Mouse (Mus musculus) CH12.LX (cell line): ENCODE results near the gene Arl2bp. TPM values are rescaled to one million over a fixed set of nuclear protein-coding genes. Genes with fewer than 3 reads are reported as not detected.

ENCODE experiments used
- DNase-seq: peaks from one replicate; pipeline ENCODE4 v3.0.0-alpha.2; 2013; ENCODE audit errors: extremely low read depth
- H3K27ac ChIP-seq: 2 replicates; pipeline ENCODE4 v1.5.1; 2012; ENCODE audit warnings: low read depth, mild to moderate bottlenecking, control low read depth, moderate library complexity; ENCODE audit not compliant: insufficient read depth
- H3K27me3 ChIP-seq: replicated peaks from 2 replicates; pipeline ENCODE3; 2012; ENCODE audit warnings: inconsistent platforms
- H3K36me3 ChIP-seq, 2 experiments: replicated peaks in 1 of 2; 2 replicates each; pipeline versions ENCODE3 to v1.6.1; 2012; ENCODE audit warnings: inconsistent platforms in 1 of 2, low read length in 1 of 2, mild to moderate bottlenecking in 1 of 2, mixed read lengths in 1 of 2, moderate library complexity in 1 of 2; ENCODE audit not compliant: control insufficient read depth in 1 of 2, insufficient read depth in 1 of 2
- H3K4me1 ChIP-seq, 2 experiments: 2 replicates each; pipeline ENCODE4 v1.6.1; 2012; ENCODE audit warnings: inconsistent platforms in 1 of 2, moderate library complexity in 1 of 2; ENCODE audit not compliant: insufficient read depth in 2 of 2, control insufficient read depth in 1 of 2
- H3K4me2 ChIP-seq: 2 replicates; pipeline ENCODE4 v1.6.1; 2012; ENCODE audit warnings: low read depth, mild to moderate bottlenecking, control low read depth; ENCODE audit not compliant: poor library complexity, insufficient read depth, severe bottlenecking
- H3K4me3 ChIP-seq, 3 experiments: fragments of 150-350 bp in 1 of 3; sonication (generic) in 1 of 3; replicated peaks in 1 of 3; 2 replicates each; pipeline versions ENCODE3 to v1.5.1; 2011 to 2012; ENCODE audit warnings: low read depth in 2 of 3, low read length in 2 of 3, mild to moderate bottlenecking in 2 of 3, moderate library complexity in 2 of 3, control low read depth in 1 of 3, improper control_type of control experiment in 1 of 3, inconsistent platforms in 1 of 3, mixed read lengths in 1 of 3; ENCODE audit not compliant: poor library complexity in 1 of 3
- H3K79me2 ChIP-seq: replicated peaks from 2 replicates; pipeline ENCODE4 v1.6.1; 2012; ENCODE audit warnings: mild to moderate bottlenecking, moderate library complexity; ENCODE audit not compliant: control insufficient read depth, poor library complexity, insufficient read depth, severe bottlenecking; ENCODE audit errors: extremely low read depth
- H3K9ac ChIP-seq: 2 replicates; pipeline ENCODE4 v1.6.1; 2012; ENCODE audit warnings: low read depth, mild to moderate bottlenecking, control low read depth, moderate library complexity; ENCODE audit not compliant: insufficient read depth
- H3K9me3 ChIP-seq: replicated peaks from 2 replicates; pipeline ENCODE3; 2012; ENCODE audit warnings: low read length, inconsistent platforms, mixed read lengths
- BHLHE40 ChIP-seq: IDR thresholded peaks from 2 replicates; pipeline ENCODE4 v1.6.1; 2011; ENCODE audit warnings: mild to moderate bottlenecking, low read depth, low read length, improper control_type of control experiment
- CHD1 ChIP-seq: IDR thresholded peaks from 2 replicates; pipeline ENCODE4 v1.6.1; 2012; ENCODE audit warnings: low read depth, low read length, improper control_type of control experiment, inconsistent platforms
- CHD2 ChIP-seq: IDR thresholded peaks from 2 replicates; pipeline ENCODE4 v1.6.1; 2011; ENCODE audit warnings: low read length, improper control_type of control experiment
- CTCF ChIP-seq, 2 experiments: IDR thresholded peaks in 1 of 2; conservative IDR thresholded peaks in 1 of 2; 2 replicates each; pipeline ENCODE4 v1.5.1; 2011 to 2012; ENCODE audit warnings: low read depth in 2 of 2, low read length in 2 of 2, improper control_type of control experiment in 1 of 2, inconsistent platforms in 1 of 2, mild to moderate bottlenecking in 1 of 2, moderate library complexity in 1 of 2
- E2F4 ChIP-seq: IDR thresholded peaks from 2 replicates; pipeline ENCODE4 v1.6.1; 2011; ENCODE audit warnings: low read depth, low read length, improper control_type of control experiment; ENCODE audit not compliant: insufficient replicate concordance
- ELF1 ChIP-seq: IDR thresholded peaks from 2 replicates; pipeline ENCODE4 v1.6.1; 2014; ENCODE audit warnings: low read depth, mild to moderate bottlenecking, inconsistent platforms, low read length, improper control_type of control experiment
- ETS1 ChIP-seq: conservative IDR thresholded peaks from 2 replicates; pipeline ENCODE4 v1.6.1; 2012; ENCODE audit warnings: low read depth, mild to moderate bottlenecking, inconsistent platforms, low read length, improper control_type of control experiment, moderate library complexity
- GABPA ChIP-seq: IDR thresholded peaks from 2 replicates; pipeline ENCODE4 v1.6.1; 2012; ENCODE audit warnings: low read depth, low read length, improper control_type of control experiment, inconsistent platforms; ENCODE audit not compliant: insufficient replicate concordance
- IRF4 ChIP-seq: IDR thresholded peaks from 2 replicates; pipeline ENCODE4 v1.6.1; 2014; ENCODE audit warnings: low read depth, mild to moderate bottlenecking, inconsistent platforms, low read length, improper control_type of control experiment
- JUN ChIP-seq: IDR thresholded peaks from 2 replicates; pipeline ENCODE4 v1.6.1; 2011; ENCODE audit warnings: low read depth, mild to moderate bottlenecking, low read length, improper control_type of control experiment, moderate library complexity; ENCODE audit not compliant: insufficient read depth
- JUND ChIP-seq: conservative IDR thresholded peaks from 2 replicates; pipeline ENCODE4 v1.6.1; 2011; ENCODE audit warnings: low read depth, low read length, improper control_type of control experiment
- KAT2A ChIP-seq: IDR thresholded peaks from 2 replicates; pipeline ENCODE4 v1.6.1; 2012; ENCODE audit warnings: low read length, improper control_type of control experiment, inconsistent platforms; ENCODE audit not compliant: insufficient replicate concordance
- MAFK ChIP-seq: IDR thresholded peaks from 2 replicates; pipeline ENCODE4 v1.6.1; 2011; ENCODE audit warnings: low read length, improper control_type of control experiment; ENCODE audit not compliant: insufficient replicate concordance
- MAX ChIP-seq: IDR thresholded peaks from 2 replicates; pipeline ENCODE4 v1.6.1; 2011; ENCODE audit warnings: low read length, improper control_type of control experiment
- MXI1 ChIP-seq: IDR thresholded peaks from 2 replicates; pipeline ENCODE4 v1.6.1; 2011; ENCODE audit warnings: mild to moderate bottlenecking, low read depth, low read length, improper control_type of control experiment
- NELFE ChIP-seq: IDR thresholded peaks from 2 replicates; pipeline ENCODE4 v1.6.1; 2011; ENCODE audit warnings: low read depth, low read length, improper control_type of control experiment
- NRF1 ChIP-seq: IDR thresholded peaks from 2 replicates; pipeline ENCODE4 v1.6.1; 2014; ENCODE audit warnings: low read depth, mild to moderate bottlenecking, inconsistent platforms, low read length, improper control_type of control experiment, moderate library complexity
- PAX5 ChIP-seq: IDR thresholded peaks from 2 replicates; pipeline ENCODE4 v1.6.1; 2012; ENCODE audit warnings: low read length, inconsistent platforms, mixed read lengths
- POLR2A ChIP-seq: IDR thresholded peaks from 2 replicates; pipeline ENCODE4 v1.6.1; 2011; ENCODE audit warnings: low read depth, mild to moderate bottlenecking, improper control_type of control experiment, low read length
- POLR2AphosphoS2 ChIP-seq: IDR thresholded peaks from 2 replicates; pipeline ENCODE4 v1.6.1; 2011; ENCODE audit warnings: low read depth, low read length, improper control_type of control experiment
- RAD21 ChIP-seq: IDR thresholded peaks from 2 replicates; pipeline ENCODE4 v1.6.1; 2011; ENCODE audit warnings: low read depth, mild to moderate bottlenecking, low read length, improper control_type of control experiment, moderate library complexity
- RCOR1 ChIP-seq: conservative IDR thresholded peaks from 2 replicates; pipeline ENCODE4 v1.6.1; 2012; ENCODE audit warnings: low read depth, mild to moderate bottlenecking, inconsistent platforms, low read length, improper control_type of control experiment
- SIN3A ChIP-seq: IDR thresholded peaks from 2 replicates; pipeline ENCODE4 v1.6.1; 2012; ENCODE audit warnings: low read length, improper control_type of control experiment, inconsistent platforms
- UBTF ChIP-seq: IDR thresholded peaks from 2 replicates; pipeline ENCODE4 v1.6.1; 2012; ENCODE audit warnings: low read depth, mild to moderate bottlenecking, inconsistent platforms, low read length, improper control_type of control experiment, moderate library complexity
- USF1 ChIP-seq: IDR thresholded peaks from 2 replicates; pipeline ENCODE4 v1.6.1; 2014; ENCODE audit warnings: low read depth, mild to moderate bottlenecking, inconsistent platforms, low read length, improper control_type of control experiment
- ZKSCAN1 ChIP-seq: IDR thresholded peaks from 2 replicates; pipeline ENCODE4 v1.6.1; 2012; ENCODE audit warnings: low read depth, inconsistent platforms, low read length, improper control_type of control experiment, borderline replicate concordance
- ZMIZ1 ChIP-seq: IDR thresholded peaks from 2 replicates; pipeline ENCODE4 v1.6.1; 2012; ENCODE audit warnings: low read depth, mild to moderate bottlenecking, inconsistent platforms, low read length, improper control_type of control experiment
- ZNF384 ChIP-seq: IDR thresholded peaks from 2 replicates; pipeline ENCODE4 v1.6.1; 2012; ENCODE audit warnings: low read depth, low read length, improper control_type of control experiment, inconsistent platforms
- dilution Hi-C: fragments of 300-500 bp; cut with MboI; formaldehyde crosslinking; loops from 2 replicates; pipeline ENCODE4 v1.14.3; 2020; ENCODE audit warnings: low sequenced_read_pairs; ENCODE audit not compliant: extremely low pct_unique_long_range_greater_than_20kb, extremely low pct_ligation_motif_present
- in situ Hi-C: fragments of 300-500 bp; cut with MboI; formaldehyde crosslinking; loops from 3 replicates; pipeline ENCODE4 v1.14.3; 2019; ENCODE audit warnings: low sequenced_read_pairs, low pct_ligation_motif_present, low pct_unique_long_range_greater_than_20kb, mixed read lengths
- polyA plus RNA-seq: library from polyadenylated mRNA; unstranded; fragments of >175 nt; gene quantifications from 2 replicates; pipeline ENCODE4 v1.2.1, GENCODE M21; 2012; ENCODE audit warnings: low read depth; ENCODE audit not compliant: insufficient read length
- total RNA-seq, 2 experiments: library from RNA; depleted of rRNA; stranded (reverse); fragments of 300-350 nt in 1 of 2; fragments of >200 nt in 1 of 2; gene quantifications; 2 replicates each; pipeline ENCODE4 v1.2.3; 2012 to 2014

Gene Arl2bp
- total and polyA plus RNA-seq, 3 experiments: 24.8 to 107 (median 85.1) TPM

DNA sequence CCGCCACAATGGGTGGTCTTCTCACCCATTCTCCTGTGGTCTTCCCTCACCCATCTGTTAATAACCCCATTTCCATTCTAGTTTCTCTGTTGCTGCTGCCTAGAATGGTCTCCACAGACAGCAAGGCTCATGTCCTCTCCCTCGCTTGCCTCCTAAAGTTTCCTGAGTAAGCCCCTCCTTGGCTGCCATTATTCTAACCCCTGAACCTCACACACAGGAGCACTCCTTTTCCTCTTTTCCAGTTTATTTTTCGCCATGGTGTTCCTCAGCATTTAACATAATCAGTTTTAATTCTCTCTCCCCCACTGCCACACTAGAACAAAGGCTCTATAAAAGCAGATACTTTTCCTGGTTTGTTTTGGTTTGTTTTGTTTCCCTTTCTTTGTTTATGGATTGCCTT lies 13.4 kb upstream of the Arl2bp start:
- no peaks in the 10 kb centered on the region; the same call in 1 of the 2 replicates for H3K79me2 ChIP-seq
- H3K27ac ChIP-seq: no peak overlapping the region
- no peak overlapping the region for H3K4me3 ChIP-seq
- H3K27me3 ChIP-seq: no peaks in the 10 kb centered on the region
- H3K9me3 ChIP-seq: no peaks in the 10 kb centered on the region
- no peak overlapping the region for H3K9ac ChIP-seq
- in situ Hi-C loops: no loop called here
- no peaks in the 10 kb centered on the region for H3K4me1 ChIP-seq
- H3K4me2 ChIP-seq: no peak overlapping the region
- TF ChIP-seq CTCF (conservative IDR thresholded peaks at IDR 0.05 in 1 of 2, IDR thresholded peaks at IDR 0.05 in 1 of 2; ENCODE audit: low read depth in 2 of 2, low read length in 2 of 2) (no peak), MAX (no peak), ZMIZ1 (no peak), MXI1 (no peak), BHLHE40 (no peak), ELF1 (no peak), PAX5 (no peak), KAT2A (no peak), RCOR1 (no peak), ZKSCAN1 (no peak), USF1 (no peak), SIN3A (no peak), CHD2 (no peak), GABPA (no peak), ZNF384 (no peak), ETS1 (no peak), E2F4 (no peak)
- no peak for DNase-seq
- dilution Hi-C loops: no loop called here
- peaks cover 12 to 58% of the 10 kb centered on the region in 2 experiments for H3K36me3 ChIP-seq

- Histone ChIP-seq H3K9me3 (no peaks in the 10 kb centered on the region), H3K27me3 (no peaks in the 10 kb centered on the region), H3K4me3 (no peak overlapping the region), H3K4me2 (no peak overlapping the region), H3K9ac (no peak overlapping the region), H3K36me3 (peaks cover 10 to 55% of the 10 kb centered on the region in 2 experiments), H3K79me2 (no peaks in the 10 kb centered on the region; the same call in 1 of the 2 replicates), H3K27ac (no peak overlapping the region), H3K4me1 (no peaks in the 10 kb centered on the region)
- TF ChIP-seq NELFE (no peak), NRF1 (no peak), IRF4 (no peak), E2F4 (no peak), CHD1 (no peak), SIN3A (no peak), ZNF384 (no peak), RCOR1 (no peak), POLR2A (no peak), UBTF (no peak), POLR2AphosphoS2 (no peak), GABPA (no peak), JUND (no peak), ELF1 (no peak), RAD21 (no peak), JUN (no peak), CTCF (conservative IDR thresholded peaks at IDR 0.05 in 1 of 2, IDR thresholded peaks at IDR 0.05 in 1 of 2; ENCODE audit: low read depth in 2 of 2, low read length in 2 of 2) (no peak), MAFK (no peak)
- in situ Hi-C loops (no loop called here), dilution Hi-C loops (no loop called here)
- DNase-seq: no peak
Observed at GRCm38 (mm10) chr8:94654994-94655393, 11.4 kb upstream of the Arl2bp start.
